Mouse (Mus musculus) G1E (cell line): ENCODE results near the gene Gm20532.

Experiments used
- CTCF ChIP-seq: IDR thresholded peaks from 2 replicates; pipeline ENCODE4 v1.5.1; 2012; ENCODE audit warnings: low read depth, low read length, inconsistent platforms, mixed read lengths
- GATA1 ChIP-seq: IDR thresholded peaks from 2 replicates; pipeline ENCODE4 v1.6.1; 2012; ENCODE audit warnings: borderline replicate concordance, low read length, inconsistent platforms, mixed read lengths
- POLR2AphosphoS5 ChIP-seq: IDR thresholded peaks from 2 replicates; pipeline ENCODE4 v1.6.1; 2012; ENCODE audit warnings: low read depth, low read length, inconsistent platforms; ENCODE audit not compliant: insufficient replicate concordance
- TAL1 ChIP-seq: conservative IDR thresholded peaks from 2 replicates; pipeline ENCODE4 v1.6.1; 2012; ENCODE audit warnings: low read depth, low read length, inconsistent platforms, mixed read lengths

GRCm38 (mm10) chr2:26596898-26597297, 10.5 kb downstream of the Gm20532 start:
- TF ChIP-seq CTCF: no peak
- 0 out of 2 replicates have a peak, but pooled peaks have one; percentile 26 for TF ChIP-seq POLR2AphosphoS5
- TF ChIP-seq GATA1: no peak
- TF ChIP-seq TAL1: no peak
